Mouse (Mus musculus) spleen, adult 2 months (tissue): ENCODE results near the gene Disp1.

ENCODE experiments used
- CTCF ChIP-seq: fragments of 200-500 bp; IDR thresholded peaks from 2 replicates; pipeline ENCODE4 v1.5.1; 2011; ENCODE audit warnings: mild to moderate bottlenecking, inconsistent platforms; ENCODE audit not compliant: insufficient read depth, insufficient read length, insufficient replicate concordance; ENCODE audit errors: extremely low read depth
- POLR2A ChIP-seq: fragments of 200-500 bp; IDR thresholded peaks from 2 replicates; pipeline ENCODE4 v1.6.1; 2011; ENCODE audit warnings: low read depth, low read length, inconsistent platforms

DNA sequence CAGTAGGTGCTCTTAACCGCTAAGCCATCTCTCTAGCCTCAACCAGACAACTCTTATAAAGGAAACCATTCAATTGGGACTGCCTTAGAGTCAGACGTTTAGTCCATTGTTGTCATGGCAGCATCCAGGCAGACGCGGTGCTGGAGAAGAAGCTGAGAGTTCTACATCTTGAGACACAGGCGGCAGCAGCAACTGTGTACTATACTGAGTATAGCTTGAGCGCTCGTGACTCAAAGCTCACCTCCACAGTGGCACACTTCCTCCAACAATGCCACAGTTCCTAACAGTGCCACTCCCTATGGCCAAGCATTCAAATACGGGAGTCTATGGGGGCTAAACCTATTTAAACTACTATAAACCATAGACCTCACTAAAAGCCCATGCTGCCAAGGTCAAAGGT is 11.2 kb downstream of the Disp1 start:
- TF ChIP-seq CTCF, result no peak
- no peak for TF ChIP-seq POLR2A
